Mouse (Mus musculus) MEL (cell line): ENCODE measurements at regions not wholly inside any gene's neighbourhood (a gene's known extent, or its start where the extent isn't known, plus 50 kb on each side); places are given as distances from the start of the nearest gene placed in this dataset.
"Not testable (repeated sequence)": the region's sequence is repeated elsewhere in the genome, so short reads cannot be mapped to it uniquely, and the experiment has no call there.

ENCODE experiments used
- DNase-seq: peaks from one replicate; pipeline ENCODE4 v3.0.0; 2011; ENCODE audit warnings: low read depth, low spot score
- H3K27ac ChIP-seq: 2 replicates; pipeline ENCODE4 v1.5.1; 2012; ENCODE audit warnings: low read depth, mild to moderate bottlenecking, control low read depth, low read length, moderate library complexity; ENCODE audit not compliant: control insufficient read depth
- H3K27me3 ChIP-seq, 2 experiments: fragments of 150-350 bp in 1 of 2; sonication (generic) in 1 of 2; 2 replicates each; pipeline ENCODE4 v1.6.1; 2012; ENCODE audit warnings: low read length in 2 of 2, mild to moderate bottlenecking in 2 of 2, improper control_type of control experiment in 1 of 2, moderate library complexity in 1 of 2; ENCODE audit not compliant: insufficient read depth in 2 of 2, control insufficient read depth in 1 of 2
- H3K36me3 ChIP-seq, 2 experiments: 2 replicates each; pipeline ENCODE4 v1.6.1; 2012 to 2014; ENCODE audit warnings: low read length in 2 of 2, improper control_type of control experiment in 1 of 2, inconsistent platforms in 1 of 2, mild to moderate bottlenecking in 1 of 2; ENCODE audit not compliant: insufficient read depth in 2 of 2, control insufficient read depth in 1 of 2
- H3K4me1 ChIP-seq, 2 experiments: fragments of 150-350 bp in 1 of 2; sonication (generic) in 1 of 2; 2 replicates each; pipeline ENCODE4 v1.6.1; 2012; ENCODE audit warnings: low read length in 2 of 2, improper control_type of control experiment in 1 of 2, mild to moderate bottlenecking in 1 of 2; ENCODE audit not compliant: insufficient read depth in 2 of 2, control insufficient read depth in 1 of 2
- H3K4me3 ChIP-seq, 2 experiments: fragments of 150-350 bp in 1 of 2; sonication (generic) in 1 of 2; 2 replicates each; pipeline ENCODE4 v1.5.1; 2012; ENCODE audit warnings: low read depth in 2 of 2, low read length in 2 of 2, mild to moderate bottlenecking in 2 of 2, moderate library complexity in 2 of 2, control low read depth in 1 of 2, improper control_type of control experiment in 1 of 2; ENCODE audit not compliant: control insufficient read depth in 1 of 2, insufficient read depth in 1 of 2
- H3K79me2 ChIP-seq: 2 replicates; pipeline ENCODE4 v1.6.1; 2012; ENCODE audit warnings: mild to moderate bottlenecking, low read length, moderate library complexity; ENCODE audit not compliant: control insufficient read depth, poor library complexity, insufficient read depth
- H3K9ac ChIP-seq: 2 replicates; pipeline ENCODE4 v1.6.1; 2012; ENCODE audit warnings: low read depth, mild to moderate bottlenecking, control low read depth, low read length, moderate library complexity; ENCODE audit not compliant: control insufficient read depth, poor library complexity, severe bottlenecking
- H3K9me3 ChIP-seq: fragments of 150-350 bp; sonication (generic); replicated peaks from 2 replicates; pipeline ENCODE4 v1.6.1; 2012; ENCODE audit warnings: mild to moderate bottlenecking, low read length, improper control_type of control experiment, moderate library complexity; ENCODE audit not compliant: insufficient read depth
- CHD1 ChIP-seq: IDR thresholded peaks from 2 replicates; pipeline ENCODE4 v1.6.1; 2012; ENCODE audit warnings: low read depth, mild to moderate bottlenecking, inconsistent platforms, low read length, improper control_type of control experiment
- E2F4 ChIP-seq: IDR thresholded peaks from 2 replicates; pipeline ENCODE4 v1.6.1; 2011; ENCODE audit warnings: low read depth, low read length, improper control_type of control experiment, borderline replicate concordance
- ETS1 ChIP-seq: IDR thresholded peaks from 2 replicates; pipeline ENCODE4 v1.6.1; 2012; ENCODE audit warnings: low read depth, mild to moderate bottlenecking, inconsistent platforms, low read length, improper control_type of control experiment, moderate library complexity
- KAT2A ChIP-seq: conservative IDR thresholded peaks from 2 replicates; pipeline ENCODE4 v1.6.1; 2012; ENCODE audit warnings: low read depth, low read length, improper control_type of control experiment, inconsistent platforms
- MAFK ChIP-seq: IDR thresholded peaks from 2 replicates; pipeline ENCODE4 v1.6.1; 2011; ENCODE audit warnings: low read depth, mild to moderate bottlenecking, low read length, improper control_type of control experiment, borderline replicate concordance
- MAX ChIP-seq: IDR thresholded peaks from 2 replicates; pipeline ENCODE4 v1.6.1; 2011; ENCODE audit warnings: low read length, improper control_type of control experiment
- MYC ChIP-seq: IDR thresholded peaks from 2 replicates; pipeline ENCODE4 v1.6.1; 2011; ENCODE audit warnings: low read depth, mild to moderate bottlenecking, low read length, improper control_type of control experiment, moderate library complexity
- NELFE ChIP-seq: IDR thresholded peaks from 2 replicates; pipeline ENCODE4 v1.6.1; 2011; ENCODE audit warnings: low read depth, low read length, improper control_type of control experiment
- NRF1 ChIP-seq: IDR thresholded peaks from 2 replicates; pipeline ENCODE4 v1.6.1; 2014; ENCODE audit warnings: low read depth, mild to moderate bottlenecking, inconsistent platforms, low read length, improper control_type of control experiment, moderate library complexity; ENCODE audit not compliant: poor library complexity, insufficient read depth, severe bottlenecking
- POLR2AphosphoS5 ChIP-seq: IDR thresholded peaks from 2 replicates; pipeline ENCODE4 v1.6.1; 2012; ENCODE audit warnings: low read depth, borderline replicate concordance, mild to moderate bottlenecking, inconsistent platforms, low read length, moderate library complexity, mixed read lengths
- SIN3A ChIP-seq: IDR thresholded peaks from 2 replicates; pipeline ENCODE4 v1.6.1; 2012; ENCODE audit warnings: low read length, improper control_type of control experiment, inconsistent platforms
- SMC3 ChIP-seq: IDR thresholded peaks from 2 replicates; pipeline ENCODE4 v1.6.1; 2011; ENCODE audit warnings: low read depth, low read length, improper control_type of control experiment
- TBP ChIP-seq: IDR thresholded peaks from 2 replicates; pipeline ENCODE4 v1.8.0; 2011; ENCODE audit warnings: low read depth, low read length, improper control_type of control experiment
- USF1 ChIP-seq: IDR thresholded peaks from 2 replicates; pipeline ENCODE4 v1.6.1; 2014; ENCODE audit warnings: low read depth, mild to moderate bottlenecking, inconsistent platforms, low read length, improper control_type of control experiment, moderate library complexity
- ZC3H11A ChIP-seq: IDR thresholded peaks from 2 replicates; pipeline ENCODE4 v1.6.1; 2012; ENCODE audit warnings: low read depth, mild to moderate bottlenecking, inconsistent platforms, low read length, improper control_type of control experiment
- ZMIZ1 ChIP-seq: IDR thresholded peaks from 2 replicates; pipeline ENCODE4 v1.6.1; 2012; ENCODE audit warnings: low read depth, mild to moderate bottlenecking, inconsistent platforms, low read length, improper control_type of control experiment, moderate library complexity
- ZNF384 ChIP-seq: IDR thresholded peaks from 2 replicates; pipeline ENCODE4 v1.6.1; 2012; ENCODE audit warnings: low read depth, mild to moderate bottlenecking, inconsistent platforms, low read length, improper control_type of control experiment

DNA sequence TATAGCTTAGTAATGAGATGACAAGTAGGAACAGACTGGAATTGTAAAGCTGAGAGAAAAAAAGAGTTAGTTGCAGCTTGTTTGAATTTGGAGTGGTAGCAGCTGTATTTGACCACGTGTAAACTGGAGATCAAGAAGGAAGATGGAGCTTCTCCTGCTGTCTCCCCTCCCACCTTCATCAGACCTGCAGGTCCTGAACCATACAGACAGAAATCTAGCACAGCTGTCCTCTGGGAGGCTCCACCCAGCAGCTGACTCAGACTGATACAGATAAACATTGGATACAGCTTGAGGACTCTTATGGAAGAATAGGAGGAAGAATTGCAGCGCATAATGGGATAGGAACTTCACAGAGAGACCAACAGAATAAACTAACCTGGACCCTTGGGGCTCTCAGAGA is 238.9 kb downstream of the Wdr20rt start (continued):
- TF ChIP-seq NRF1: no peak
- TF ChIP-seq, all 39 proteins: peak for 4

DNA sequence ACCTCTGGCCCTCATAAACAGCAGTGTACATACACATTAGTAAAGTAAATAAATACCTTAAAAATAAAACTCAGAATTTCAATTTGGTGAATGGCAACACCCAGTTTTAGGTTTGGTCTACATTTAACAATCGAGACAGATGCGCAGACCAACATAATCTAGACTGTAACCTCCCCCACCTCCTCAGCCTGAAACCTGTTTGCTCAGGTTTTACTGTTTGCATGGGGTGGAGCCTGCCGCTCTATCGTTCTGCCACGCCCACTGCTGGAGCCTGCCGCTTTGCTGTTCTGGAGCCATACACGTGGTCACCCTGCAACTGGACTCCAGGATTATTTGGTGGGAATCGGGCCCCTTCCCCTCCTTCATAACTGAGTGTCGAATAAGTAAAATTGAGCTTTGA is 253.4 kb downstream of the Wdr20rt start:
- DNase-seq, H3K36me3 ChIP-seq, H3K79me2 ChIP-seq, H3K9me3 ChIP-seq, H3K9ac ChIP-seq, H3K27ac ChIP-seq, H3K4me1 ChIP-seq, H3K4me3 ChIP-seq, H3K27me3 ChIP-seq: not testable (repeated sequence)

DNA sequence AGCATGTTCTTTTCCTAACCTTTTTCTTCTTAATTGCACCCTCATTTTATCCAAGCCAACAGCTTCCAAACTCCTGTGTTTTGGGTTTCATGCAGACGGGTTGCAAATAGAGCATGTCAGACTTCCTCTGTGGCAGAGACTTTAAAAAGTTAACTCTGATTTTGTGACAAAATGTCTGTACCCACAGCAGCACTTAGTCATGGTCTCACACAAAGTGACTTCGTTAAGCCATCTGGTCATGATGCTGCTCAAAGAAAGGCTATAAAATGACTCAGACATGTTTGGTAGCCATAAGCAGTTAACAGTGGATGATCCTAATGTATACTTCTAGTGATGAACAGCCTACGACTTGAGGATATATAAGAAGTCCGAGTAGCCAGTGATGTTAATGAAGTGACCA is 255.5 kb downstream of the Wdr20rt start:
- Histone ChIP-seq H3K4me1 (no peaks in the 10 kb centered on the region), H3K9me3 (no peaks in the 10 kb centered on the region), H3K36me3 (no peaks in the 10 kb centered on the region), H3K27ac (no peak overlapping the region), H3K9ac (no peak overlapping the region), H3K79me2 (no peaks in the 10 kb centered on the region), H3K4me3 (no peak overlapping the region), H3K27me3 (no peaks in the 10 kb centered on the region)
- DNase-seq: no peak
- TF ChIP-seq KAT2A (no peak), MAX (no peak), SMC3 (no peak), ZMIZ1 (no peak), MAFK (no peak), ZNF384 (no peak), E2F4 (no peak), ZC3H11A (no peak), CHD1 (no peak), NELFE (no peak), MYC (no peak), USF1 (no peak), POLR2AphosphoS5 (no peak), SIN3A (no peak), TBP (no peak), ETS1 (no peak)
